Mouse (Mus musculus): ENCODE measurements around the gene Mdm4.
A peak's percentile ranks its signal among the peaks of the same experiment; 100 is the strongest.

The Mdm4 gene

GRCm38 (mm10) chr1:133021391-133021790, 9.0 kb downstream of the Mdm4 start:
- H3K4me1 ChIP-seq (replicated peaks; ENCODE audit: low read depth, low read length), result peaks cover 56% of the 10 kb centered on the region
- no peaks in the 10 kb centered on the region for H3K27me3 ChIP-seq (ENCODE audit: insufficient read depth, low read length)
- H3K9me3 ChIP-seq (ENCODE audit: low read length), result no peaks in the 10 kb centered on the region
- TF ChIP-seq POU5F1 (IDR thresholded peaks at IDR 0.05; ENCODE audit: borderline replicate concordance, low read length) (no peak), CTCF (conservative IDR thresholded peaks at IDR 0.05; ENCODE audit: low read length) (peak; percentile 38), NANOG (IDR thresholded peaks at IDR 0.05; ENCODE audit: borderline replicate concordance, low read length) (no peak)
- peaks cover 27% of the 10 kb centered on the region for H3K36me3 ChIP-seq (ENCODE audit: insufficient read depth, low read length)
- H3K4me3 ChIP-seq (replicated peaks; ENCODE audit: low read length), result peak overlapping the region; percentile 82

- H3K36me3 ChIP-seq (ENCODE audit: insufficient read depth, low read length), result peaks cover 38% of the 10 kb centered on the region
- no peaks in the 10 kb centered on the region for H3K9me3 ChIP-seq (ENCODE audit: low read length)
- TF ChIP-seq CTCF (conservative IDR thresholded peaks at IDR 0.05; ENCODE audit: low read length), result no peak
- TF ChIP-seq NANOG (IDR thresholded peaks at IDR 0.05; ENCODE audit: borderline replicate concordance, low read length), result no peak
- no peak for TF ChIP-seq POU5F1 (IDR thresholded peaks at IDR 0.05; ENCODE audit: borderline replicate concordance, low read length)
- H3K27me3 ChIP-seq (ENCODE audit: insufficient read depth, low read length), result no peaks in the 10 kb centered on the region
- H3K4me3 ChIP-seq (replicated peaks; ENCODE audit: low read length), result peak overlapping the region; percentile 82
- peaks cover 63% of the 10 kb centered on the region for H3K4me1 ChIP-seq (replicated peaks; ENCODE audit: low read depth, low read length)
Observed at GRCm38 (mm10) chr1:133020137-133020894, 10.0 kb downstream of the Mdm4 start.

GRCm38 (mm10) chr1:133019312-133019711, 11.0 kb downstream of the Mdm4 start:
- peaks cover 48% of the 10 kb centered on the region for H3K36me3 ChIP-seq (ENCODE audit: insufficient read depth, low read length)
- no peaks in the 10 kb centered on the region for H3K27me3 ChIP-seq (ENCODE audit: insufficient read depth, low read length)
- no peaks in the 10 kb centered on the region for H3K9me3 ChIP-seq (ENCODE audit: low read length)
- peak overlapping the region; percentile 82 for H3K4me3 ChIP-seq (replicated peaks; ENCODE audit: low read length)
- H3K4me1 ChIP-seq (replicated peaks; ENCODE audit: low read depth, low read length), result peaks cover 70% of the 10 kb centered on the region
- no peak for TF ChIP-seq NANOG (IDR thresholded peaks at IDR 0.05; ENCODE audit: borderline replicate concordance, low read length)
- no peak for TF ChIP-seq POU5F1 (IDR thresholded peaks at IDR 0.05; ENCODE audit: borderline replicate concordance, low read length)
- no peak for TF ChIP-seq CTCF (conservative IDR thresholded peaks at IDR 0.05; ENCODE audit: low read length)

- Histone ChIP-seq H3K4me3 (replicated peaks; ENCODE audit: low read length) (peak overlapping the region; percentile 82), H3K36me3 (ENCODE audit: insufficient read depth, low read length) (peaks cover 55% of the 10 kb centered on the region), H3K27me3 (ENCODE audit: insufficient read depth, low read length) (no peaks in the 10 kb centered on the region), H3K9me3 (ENCODE audit: low read length) (no peaks in the 10 kb centered on the region), H3K4me1 (replicated peaks; ENCODE audit: low read depth, low read length) (peaks cover 70% of the 10 kb centered on the region)
- no peak for TF ChIP-seq CTCF (conservative IDR thresholded peaks at IDR 0.05; ENCODE audit: low read length)
- no peak for TF ChIP-seq NANOG (IDR thresholded peaks at IDR 0.05; ENCODE audit: borderline replicate concordance, low read length)
- no peak for TF ChIP-seq POU5F1 (IDR thresholded peaks at IDR 0.05; ENCODE audit: borderline replicate concordance, low read length)
Observed at GRCm38 (mm10) chr1:133018580-133018979, 11.8 kb downstream of the Mdm4 start.

GRCm38 (mm10) chr1:133016775-133017428, 13.5 kb downstream of the Mdm4 start:
- peaks cover 75% of the 10 kb centered on the region for H3K4me1 ChIP-seq (replicated peaks; ENCODE audit: low read depth, low read length)
- no peak for TF ChIP-seq CTCF (conservative IDR thresholded peaks at IDR 0.05; ENCODE audit: low read length)
- H3K27me3 ChIP-seq (ENCODE audit: insufficient read depth, low read length), result no peaks in the 10 kb centered on the region
- peak overlapping the region; percentile 82 for H3K4me3 ChIP-seq (replicated peaks; ENCODE audit: low read length)
- H3K36me3 ChIP-seq (ENCODE audit: insufficient read depth, low read length), result peaks cover 67% of the 10 kb centered on the region
- no peaks in the 10 kb centered on the region for H3K9me3 ChIP-seq (ENCODE audit: low read length)

- TF ChIP-seq CTCF (conservative IDR thresholded peaks at IDR 0.05; ENCODE audit: low read length) (no peak), NANOG (IDR thresholded peaks at IDR 0.05; ENCODE audit: borderline replicate concordance, low read length) (no peak), POU5F1 (IDR thresholded peaks at IDR 0.05; ENCODE audit: borderline replicate concordance, low read length) (no peak)
- H3K36me3 ChIP-seq (ENCODE audit: insufficient read depth, low read length), result peaks cover 90% of the 10 kb centered on the region
Observed at GRCm38 (mm10) chr1:133014196-133014595, 16.2 kb downstream of the Mdm4 start.

GRCm38 (mm10) chr1:133013331-133013730, 17.0 kb downstream of the Mdm4 start:
- Histone ChIP-seq H3K4me3 (replicated peaks; ENCODE audit: low read length) (0 out of 2 replicates have a peak overlapping the region, but pooled peaks have one; percentile 8), H3K9me3 (ENCODE audit: low read length) (no peaks in the 10 kb centered on the region), H3K27me3 (ENCODE audit: insufficient read depth, low read length) (no peaks in the 10 kb centered on the region), H3K36me3 (ENCODE audit: insufficient read depth, low read length) (peaks cover 92% of the 10 kb centered on the region), H3K4me1 (replicated peaks; ENCODE audit: low read depth, low read length) (peaks cover 70% of the 10 kb centered on the region)
- TF ChIP-seq NANOG (IDR thresholded peaks at IDR 0.05; ENCODE audit: borderline replicate concordance, low read length), result no peak
- peak; percentile 60 for TF ChIP-seq CTCF (conservative IDR thresholded peaks at IDR 0.05; ENCODE audit: low read length)
- no peak for TF ChIP-seq POU5F1 (IDR thresholded peaks at IDR 0.05; ENCODE audit: borderline replicate concordance, low read length)

More at GRCm38 (mm10) chr1:133014196-133014595, 16.2 kb downstream of the Mdm4 start:
- peaks cover 73% of the 10 kb centered on the region for H3K4me1 ChIP-seq (replicated peaks; ENCODE audit: low read depth, low read length)
- no peaks in the 10 kb centered on the region for H3K27me3 ChIP-seq (ENCODE audit: insufficient read depth, low read length)
- H3K4me3 ChIP-seq (replicated peaks; ENCODE audit: low read length), result peak overlapping the region; percentile 8; the same call in 1 of the 2 replicates
- H3K9me3 ChIP-seq (ENCODE audit: low read length), result no peaks in the 10 kb centered on the region

- Histone ChIP-seq H3K36me3 (ENCODE audit: insufficient read depth, low read length) (peaks cover 95% of the 10 kb centered on the region), H3K4me3 (replicated peaks; ENCODE audit: low read length) (0 out of 2 replicates have a peak overlapping the region, but pooled peaks have one; percentile 3), H3K9me3 (ENCODE audit: low read length) (no peaks in the 10 kb centered on the region), H3K27me3 (ENCODE audit: insufficient read depth, low read length) (no peaks in the 10 kb centered on the region), H3K4me1 (replicated peaks; ENCODE audit: low read depth, low read length) (peaks cover 65% of the 10 kb centered on the region)
- TF ChIP-seq NANOG (IDR thresholded peaks at IDR 0.05; ENCODE audit: borderline replicate concordance, low read length), result no peak
- TF ChIP-seq POU5F1 (IDR thresholded peaks at IDR 0.05; ENCODE audit: borderline replicate concordance, low read length), result no peak
- TF ChIP-seq CTCF (conservative IDR thresholded peaks at IDR 0.05; ENCODE audit: low read length), result no peak
Observed at GRCm38 (mm10) chr1:133011955-133012841, 18.2 kb downstream of the Mdm4 start.

Data from E14TG2a.4 (cell line).